Comparison of ENCODE assay signal across 24 mouse cellular contexts in the genomic region with DNA sequence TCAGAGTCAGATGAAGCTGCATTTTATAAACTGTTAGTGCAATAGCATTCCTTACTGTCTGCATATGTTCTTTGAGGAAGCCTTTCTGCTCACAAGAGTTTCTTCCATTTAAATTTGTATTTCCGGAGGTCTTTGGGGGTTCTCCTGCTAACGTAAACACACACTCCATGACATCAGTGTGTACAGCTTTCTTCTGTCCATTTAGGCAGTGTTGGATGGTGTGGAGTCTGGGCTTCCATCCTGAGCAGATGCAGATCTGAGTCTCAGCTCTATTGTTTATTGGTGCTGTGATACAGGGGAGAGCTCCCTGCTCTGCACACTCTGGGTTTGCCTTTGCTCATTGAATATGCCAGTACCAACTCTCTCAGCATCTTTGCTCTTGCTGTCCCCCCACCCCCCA. TPM values are rescaled to one million over a fixed set of nuclear protein-coding genes. Genes with fewer than 3 reads are reported as not detected.
DNase-seq lines count a peak whose midpoint lies in the region; ATAC-seq and TF ChIP-seq lines count a peak whose summit lies in the region.
"Had no signal": no experiment of that assay in that cellular context is flagged by ENCODE, and none has a peak within 500 bp of the region (broad histone marks: within the 10 kb centered on the region; RNA-seq: fewer than 3 reads in every experiment).

No protein-coding gene starts in this region.

- H3K36me3 ChIP-seq in kidney, postnatal 0 days (ENCODE audit: insufficient read depth, low read length): no peaks in the 10 kb centered on the region
- H3K36me3 ChIP-seq in stomach, embryonic 14.5 days (ENCODE audit: control insufficient read depth, insufficient read depth, low read length): no peaks in the 10 kb centered on the region
- H3K36me3 ChIP-seq: embryonic facial prominence, embryonic 13.5 days had no signal

- intact Hi-C loops in gastrocnemius, adult 2 months (cut with DNase I): no loop called here

- H3K9ac ChIP-seq in kidney, postnatal 0 days (ENCODE audit: low read depth, low read length): no peak overlapping the region
- no peak overlapping the region for H3K9ac ChIP-seq in stomach, embryonic 14.5 days (replicated peaks; ENCODE audit: low read depth, low read length)
- H3K9ac ChIP-seq: embryonic facial prominence, embryonic 13.5 days; forebrain, embryonic 13.5 days; liver, postnatal 0 days had no signal

- no peak for DNase-seq in gastrocnemius, adult 2 months
- no peak for DNase-seq in gastrocnemius, postnatal 4 days (ENCODE audit: low spot score in 2 of 2)
- DNase-seq in kidney, postnatal 0 days (ENCODE audit: low spot score): peak; percentile 41
- DNase-seq in kidney, adult 11 months: no peak
- DNase-seq in cerebellum, adult 11-12 months: no peak
- no peak for DNase-seq in left cerebral cortex, adult 11 months (ENCODE audit: low spot score)
- DNase-seq: adrenal gland, adult 8-10 months; cerebellum, adult 2 months; cerebellum, postnatal 36 days; embryo, embryonic 11 days; gastrocnemius, postnatal 10 days; heart, adult 11 months; kidney, adult 9 months; left cerebral cortex, postnatal 4 days; liver, postnatal 0 days; right cerebral cortex, adult 18-20 months; right cerebral cortex, postnatal 4 days had no signal

- H3K4me2 ChIP-seq in kidney, postnatal 0 days (ENCODE audit: low read length): no peak overlapping the region
- no peak overlapping the region for H3K4me2 ChIP-seq in stomach, embryonic 14.5 days (replicated peaks; ENCODE audit: low read depth, low read length)
- H3K4me2 ChIP-seq: embryonic facial prominence, embryonic 13.5 days; forebrain, embryonic 13.5 days; liver, embryonic 11.5 days; midbrain, embryonic 11.5 days had no signal

- H3K27me3 ChIP-seq in kidney, postnatal 0 days (ENCODE audit: insufficient read depth, low read length): no peaks in the 10 kb centered on the region
- no peaks in the 10 kb centered on the region for H3K27me3 ChIP-seq in stomach, embryonic 14.5 days (ENCODE audit: control insufficient read depth, insufficient read depth, low read length)
- H3K27me3 ChIP-seq: embryonic facial prominence, embryonic 13.5 days; forebrain, embryonic 13.5 days had no signal

- no peaks in the 10 kb centered on the region for H3K9me3 ChIP-seq in kidney, postnatal 0 days (replicated peaks; ENCODE audit: low read length)
- no peaks in the 10 kb centered on the region for H3K9me3 ChIP-seq in stomach, embryonic 14.5 days (ENCODE audit: control insufficient read depth, low read depth, low read length)
- H3K9me3 ChIP-seq: embryonic facial prominence, embryonic 13.5 days; forebrain, embryonic 13.5 days had no signal

- ATAC-seq in kidney, postnatal 0 days (replicated peaks; ENCODE audit: low FRiP score, low read depth): no peak
- 0 out of 2 replicates have a peak, but pooled peaks have one; percentile 68 for ATAC-seq in stomach, embryonic 14.5 days (ENCODE audit: insufficient number of reproducible peaks, insufficient read depth, low FRiP score, low read depth)
- ATAC-seq: activated CD4-positive, CD25-positive, alpha-beta regulatory T cell, adult 4 months; forebrain, embryonic 13.5 days; liver, postnatal 0 days had no signal

- TF ChIP-seq CTCF in gastrocnemius, adult 2 months (IDR thresholded peaks at IDR 0.05): no peak
- no peak for TF ChIP-seq CTCF in kidney, postnatal 0 days (IDR thresholded peaks at IDR 0.05; ENCODE audit: low read depth)
- TF ChIP-seq CTCF in embryonic fibroblast, embryonic 13.5 days (IDR thresholded peaks at IDR 0.05; ENCODE audit: borderline replicate concordance, insufficient read depth, low read length): no peak

- 59% methylated on average over 2 of the region's 2 CpGs for whole genome bisulfite sequencing in kidney, postnatal 0 days
- WGBS in stomach, embryonic 14.5 days: 46% methylated on average over 2 of the region's 2 CpGs

- H3K4me3 ChIP-seq in gastrocnemius, adult 2 months: no peak overlapping the region
- H3K4me3 ChIP-seq in kidney, postnatal 0 days (replicated peaks; ENCODE audit: low read depth, low read length): no peak overlapping the region
- H3K4me3 ChIP-seq in embryonic fibroblast, embryonic 13.5 days (ENCODE audit: insufficient read depth, low read length): no peak overlapping the region
- no peak overlapping the region for H3K4me3 ChIP-seq in stomach, embryonic 14.5 days (ENCODE audit: low read depth, low read length)
- H3K4me3 ChIP-seq: embryonic facial prominence, embryonic 13.5 days; forebrain, embryonic 13.5 days had no signal

- TF ChIP-seq POLR2A in embryonic fibroblast, embryonic 13.5 days (IDR thresholded peaks at IDR 0.05; ENCODE audit: low read depth, low read length): no peak

- no peaks in the 10 kb centered on the region; the same call in 1 of the 2 replicates for H3K4me1 ChIP-seq in kidney, postnatal 0 days (replicated peaks; ENCODE audit: insufficient read depth, low read length)
- no peaks in the 10 kb centered on the region for H3K4me1 ChIP-seq in embryonic fibroblast, embryonic 13.5 days (ENCODE audit: control insufficient read depth, insufficient read depth, low read length)
- peaks cover 11% of the 10 kb centered on the region for H3K4me1 ChIP-seq in stomach, embryonic 14.5 days (ENCODE audit: control insufficient read depth, insufficient read depth, low read length)
- H3K4me1 ChIP-seq: forebrain, embryonic 13.5 days had no signal

- H3K27ac ChIP-seq in gastrocnemius, adult 2 months: peak overlapping the region; percentile 76
- H3K27ac ChIP-seq in kidney, postnatal 0 days: no peak overlapping the region
- peak overlapping the region; percentile 14; the same call in 1 of the 2 replicates for H3K27ac ChIP-seq in embryonic fibroblast, embryonic 13.5 days (ENCODE audit: insufficient read depth, low read length)
- H3K27ac ChIP-seq in stomach, embryonic 14.5 days (ENCODE audit: low read length): peak overlapping the region; percentile 68; the same call in 1 of the 2 replicates
- H3K27ac ChIP-seq: embryonic facial prominence, embryonic 13.5 days; forebrain, embryonic 13.5 days had no signal

RNA-seq across cellular contexts. Expression of a gene that starts 9.8 kb away (rescaled TPM):
- total RNA-seq in gastrocnemius, adult 2 months (2021): 1 to 10 TPM; 9.0 to 9.5 TPM
- 10 to 100 TPM; 19.6 to 21.6 TPM for total RNA-seq in gastrocnemius, postnatal 4 days (2021)
- polyA plus RNA-seq in kidney, postnatal 0 days (2015; fragmentation: Nextera tagmentation; extraction: Ambion mirVana): 26.1 and 26.7 TPM in 2 replicates
- polyA plus RNA-seq in embryonic fibroblast, embryonic 13.5 days (2011; ENCODE audit: insufficient read length, low read depth, missing spikeins): 16.7 and 17.4 TPM in 2 replicates
- 25.9 and 27.3 TPM in 2 replicates for polyA plus RNA-seq in stomach, embryonic 14.5 days (2014; fragmentation: Nextera tagmentation; extraction: Ambion mirVana)

RNA-seq across cellular contexts. Expression of a gene that starts 57.8 kb away (rescaled TPM):
- 10 to 100 TPM; 21.5 to 23.1 TPM for total RNA-seq in gastrocnemius, adult 2 months (2021)
- 10 to 100 TPM; 21.1 to 25.4 TPM for total RNA-seq in gastrocnemius, postnatal 4 days (2021)
- polyA plus RNA-seq in kidney, postnatal 0 days (2015; fragmentation: Nextera tagmentation; extraction: Ambion mirVana): 17.1 and 17.8 TPM in 2 replicates
- polyA plus RNA-seq in embryonic fibroblast, embryonic 13.5 days (2011; ENCODE audit: insufficient read length, low read depth, missing spikeins): 25.7 and 34.1 TPM in 2 replicates
- 23.1 and 24.2 TPM in 2 replicates for polyA plus RNA-seq in stomach, embryonic 14.5 days (2014; fragmentation: Nextera tagmentation; extraction: Ambion mirVana)
